Mouse (Mus musculus): ENCODE results near the gene Dhps. TPM values are rescaled to one million over a fixed set of nuclear protein-coding genes. Genes with fewer than 3 reads are reported as not detected.
"Not testable (repeated sequence)": the region's sequence is repeated elsewhere in the genome, so short reads cannot be mapped to it uniquely, and the experiment has no call there.

Dhps gene
- polyA plus RNA-seq, 1 experiment from 2014 or later: 69.4 TPM

DNA sequence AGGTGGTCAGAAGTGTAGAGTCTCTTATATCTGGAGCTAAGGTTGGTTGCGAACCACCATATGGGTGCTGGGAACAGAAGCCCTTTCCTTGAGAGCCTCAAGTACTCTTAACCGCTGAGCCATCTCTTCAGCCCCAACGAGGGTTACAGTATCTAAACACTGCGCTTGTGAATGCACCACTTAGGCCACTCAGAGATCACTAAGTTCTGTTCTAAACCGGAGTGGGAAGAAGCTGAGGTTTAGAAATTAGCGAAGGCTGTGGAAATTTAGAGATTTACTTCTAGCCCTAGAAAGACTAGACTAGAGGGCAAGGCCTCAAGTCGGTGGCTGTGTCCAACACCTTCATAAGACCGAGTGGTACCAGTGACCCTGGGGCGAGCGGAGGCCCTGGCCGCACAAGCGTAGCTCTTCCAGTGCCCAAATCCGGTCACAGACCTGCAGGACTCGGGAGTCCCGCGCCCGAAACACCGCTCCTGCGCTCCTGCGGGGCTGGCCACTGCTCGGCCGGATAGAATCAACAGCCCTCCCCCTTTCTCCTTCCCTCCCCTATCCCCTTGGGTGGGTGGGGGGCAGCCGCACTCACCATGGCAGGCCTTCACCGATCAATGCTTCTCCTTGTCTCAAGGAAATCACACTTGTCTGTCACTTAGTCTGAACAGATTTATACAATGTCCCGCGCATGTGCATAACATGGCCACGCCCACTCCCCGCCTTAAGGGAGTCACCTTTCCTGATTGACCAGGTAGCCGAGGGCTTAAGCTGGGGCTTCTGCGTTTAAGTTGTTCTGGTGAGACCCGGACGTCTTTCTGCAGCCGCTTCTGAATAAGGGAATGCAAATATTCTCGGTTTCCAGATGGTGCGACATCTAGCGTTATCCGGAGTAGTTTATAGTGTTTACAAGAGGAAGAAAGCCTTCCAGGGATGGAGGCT lies 47.8 kb downstream of the Dhps start:
- H3K4me2 ChIP-seq (ENCODE audit: low read depth, severe bottlenecking): peak overlapping the region; percentile 79
- ATAC-seq (ENCODE audit: insufficient number of reproducible peaks, low FRiP score, low TSS enrichment, low read depth) (peak; percentile 84), DNase-seq (ENCODE audit: low spot score) (peak; percentile 87)
- WGBS: 8% methylated on average over 37 of the region's 37 CpGs
- H3K27ac ChIP-seq (replicated peaks; ENCODE audit: low read depth, low read length): no peak overlapping the region
- H3K4me1 ChIP-seq (ENCODE audit: control insufficient read depth, insufficient read depth, low read length): no peaks in the 10 kb centered on the region
- H3K27me3 ChIP-seq (ENCODE audit: control insufficient read depth, insufficient read depth, low read length): no peaks in the 10 kb centered on the region
- H3K36me3 ChIP-seq (ENCODE audit: control insufficient read depth, insufficient read depth, low read length): no peaks in the 10 kb centered on the region
- H3K4me3 ChIP-seq (ENCODE audit: low read depth, low read length): peak overlapping the region; percentile 68
- H3K9ac ChIP-seq (ENCODE audit: low read length): peak overlapping the region; percentile 76
- no peaks in the 10 kb centered on the region for H3K9me3 ChIP-seq (ENCODE audit: control insufficient read depth, low read length)

DNA sequence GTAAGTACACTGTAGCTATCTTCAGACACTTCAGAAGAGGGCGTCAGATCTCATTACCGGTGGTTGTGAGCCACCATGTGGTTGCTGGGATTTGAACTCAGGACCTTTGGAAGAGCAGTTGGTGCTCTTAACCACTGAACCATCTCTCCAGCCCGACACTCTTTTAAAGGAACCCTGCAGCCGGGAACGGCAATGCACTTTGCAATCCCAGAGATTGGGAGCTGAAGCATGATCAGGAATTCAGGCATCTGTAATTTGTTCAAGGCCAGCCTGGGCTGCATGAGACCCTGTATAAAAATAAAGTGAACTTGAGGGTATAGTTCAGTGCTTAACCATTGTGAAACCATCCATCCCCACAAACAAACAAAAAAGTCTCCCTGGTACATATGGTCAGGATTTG lies 48.7 kb downstream of the Dhps start:
- not testable (repeated sequence) for H3K36me3 ChIP-seq (ENCODE audit: control insufficient read depth, insufficient read depth, low read length); H3K27ac ChIP-seq (replicated peaks; ENCODE audit: low read depth, low read length); DNase-seq (ENCODE audit: low spot score); H3K27me3 ChIP-seq (ENCODE audit: control insufficient read depth, insufficient read depth, low read length); H3K4me2 ChIP-seq (ENCODE audit: low read depth, severe bottlenecking); H3K4me1 ChIP-seq (ENCODE audit: control insufficient read depth, insufficient read depth, low read length); H3K9me3 ChIP-seq (ENCODE audit: control insufficient read depth, low read length); H3K4me3 ChIP-seq (ENCODE audit: low read depth, low read length); H3K9ac ChIP-seq (ENCODE audit: low read length)
- 84% methylated on average over 5 of the region's 5 CpGs for WGBS
- ATAC-seq (ENCODE audit: insufficient number of reproducible peaks, low FRiP score, low TSS enrichment, low read depth): 0 out of 2 replicates have a peak, but pooled peaks have one; percentile 3

DNA sequence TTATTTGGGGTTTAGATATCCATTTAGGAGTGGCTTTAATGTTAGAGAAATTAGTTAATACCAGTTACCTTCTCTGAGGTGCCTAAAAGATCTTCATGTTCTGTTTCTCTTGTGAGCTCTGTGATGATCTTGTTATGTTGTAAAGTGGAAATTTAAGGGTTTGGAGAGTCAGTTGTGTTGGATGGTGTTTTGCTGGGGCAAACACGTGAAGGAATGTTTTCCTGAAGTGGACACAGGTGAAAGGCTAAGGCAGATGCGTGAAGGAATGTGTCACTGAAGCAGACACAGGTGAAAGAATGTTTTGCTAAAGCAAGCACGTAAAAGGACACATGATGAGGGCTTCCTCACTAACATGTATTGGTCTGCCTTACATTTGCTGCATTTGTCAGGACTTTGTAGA lies 51.4 kb downstream of the Dhps start, which contains the start of gene Zfp791:
Gene Zfp791, minus strand, starts transcription at position 101 of the 400 bp plus-strand sequence.
- H3K4me1 ChIP-seq (ENCODE audit: control insufficient read depth, insufficient read depth, low read length): no peaks in the 10 kb centered on the region
- no peaks in the 10 kb centered on the region for H3K27me3 ChIP-seq (ENCODE audit: control insufficient read depth, insufficient read depth, low read length)
- DNase-seq (ENCODE audit: low spot score): no peak
- H3K4me2 ChIP-seq (ENCODE audit: low read depth, severe bottlenecking): no peak within 1 kb of the TSS
- H3K4me3 ChIP-seq (ENCODE audit: low read depth, low read length): no peak within 1 kb of the TSS
- no peaks in the 10 kb centered on the region for H3K9me3 ChIP-seq (ENCODE audit: control insufficient read depth, low read length)
- 84% methylated on average over 3 of the region's 3 CpGs for WGBS
- no peaks in the 10 kb centered on the region for H3K36me3 ChIP-seq (ENCODE audit: control insufficient read depth, insufficient read depth, low read length)
- H3K9ac ChIP-seq (ENCODE audit: low read length): no peak within 1 kb of the TSS
- no peak for ATAC-seq (ENCODE audit: insufficient number of reproducible peaks, low FRiP score, low TSS enrichment, low read depth)
- H3K27ac ChIP-seq (replicated peaks; ENCODE audit: low read depth, low read length): no peak within 1 kb of the TSS

DNA sequence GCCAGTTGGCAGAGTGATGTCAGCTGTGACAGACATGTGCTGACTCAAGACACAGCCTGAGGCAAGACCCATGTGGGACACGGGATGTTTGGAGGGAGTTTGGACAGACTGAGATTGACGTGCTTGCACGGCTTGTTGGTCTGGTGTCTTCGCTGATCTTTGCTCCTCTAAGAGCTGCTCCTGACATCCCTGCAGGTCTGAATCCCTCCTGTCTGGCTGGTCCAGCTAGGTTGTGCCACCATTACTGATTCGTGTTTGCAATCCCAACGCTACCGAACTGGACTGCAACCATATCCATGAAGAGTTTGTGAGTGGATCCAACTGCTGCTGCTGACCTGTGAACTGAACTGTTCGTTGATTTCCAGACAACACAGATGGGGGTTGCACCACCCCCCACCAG lies 52.1 kb downstream of the Dhps start:
- Histone ChIP-seq H3K27ac (replicated peaks; ENCODE audit: low read depth, low read length) (no peak overlapping the region), H3K36me3 (ENCODE audit: control insufficient read depth, insufficient read depth, low read length) (no peaks in the 10 kb centered on the region), H3K9ac (ENCODE audit: low read length) (no peak overlapping the region), H3K4me3 (ENCODE audit: low read depth, low read length) (no peak overlapping the region), H3K9me3 (ENCODE audit: control insufficient read depth, low read length) (no peaks in the 10 kb centered on the region), H3K27me3 (ENCODE audit: control insufficient read depth, insufficient read depth, low read length) (no peaks in the 10 kb centered on the region), H3K4me1 (ENCODE audit: control insufficient read depth, insufficient read depth, low read length) (no peaks in the 10 kb centered on the region), H3K4me2 (ENCODE audit: low read depth, severe bottlenecking) (no peak overlapping the region)
- ATAC-seq (ENCODE audit: insufficient number of reproducible peaks, low FRiP score, low TSS enrichment, low read depth) (no peak), DNase-seq (ENCODE audit: low spot score) (no peak)
- WGBS: 94% methylated on average over 8 of the region's 8 CpGs

Small RNA genes lying within 50 kb of the gene (microRNA-seq; reads per million reads assigned to microRNA genes)
- 4.9 reads per million, percentile 10 among the genes with 10 or more reads in this experiment for gene Gm23388
- 1.2 reads per million for gene Mir7070

Other genes starting within 250 kb of the Dhps start
- gene Dand5, start 248.9 kb upstream of the Dhps start, polyA plus RNA-seq (2014; fragmentation: Nextera tagmentation; extraction: Ambion mirVana): 3.6 and 3.9 TPM in 2 replicates
- 45.0 and 46.7 TPM in 2 replicates for gene Gadd45gip1, start 240.2 kb upstream of the Dhps start, polyA plus RNA-seq (2014; fragmentation: Nextera tagmentation; extraction: Ambion mirVana)
- 93.1 and 93.4 TPM in 2 replicates for gene Rad23a, start 231.1 kb upstream of the Dhps start, polyA plus RNA-seq (2014; fragmentation: Nextera tagmentation; extraction: Ambion mirVana)
- gene Calr, start 224.8 kb upstream of the Dhps start, polyA plus RNA-seq (2014; fragmentation: Nextera tagmentation; extraction: Ambion mirVana): 854 and 918 TPM in 2 replicates
- gene Farsa, start 214.8 kb upstream of the Dhps start, polyA plus RNA-seq (2014; fragmentation: Nextera tagmentation; extraction: Ambion mirVana): 99.9 and 105 TPM in 2 replicates
- gene Syce2, start 199.6 kb upstream of the Dhps start, polyA plus RNA-seq (2014; fragmentation: Nextera tagmentation; extraction: Ambion mirVana): 86.5 and 89.0 TPM in 2 replicates
- gene Gcdh, start 177.8 kb upstream of the Dhps start, polyA plus RNA-seq (2014; fragmentation: Nextera tagmentation; extraction: Ambion mirVana): 42.1 and 43.3 TPM in 2 replicates
- 9.1 and 11.0 TPM in 2 replicates for gene Klf1, start 169.8 kb upstream of the Dhps start, polyA plus RNA-seq (2014; fragmentation: Nextera tagmentation; extraction: Ambion mirVana)
- 8.2 and 8.6 TPM in 2 replicates for gene Dnase2a, start 163.2 kb upstream of the Dhps start, polyA plus RNA-seq (2014; fragmentation: Nextera tagmentation; extraction: Ambion mirVana)
- gene Mast1, start 134.4 kb upstream of the Dhps start, polyA plus RNA-seq (2014; fragmentation: Nextera tagmentation; extraction: Ambion mirVana): 0.17 and 0.71 TPM in 2 replicates
- 0.16 TPM in 1 of 2 replicates, not detected in the other for gene Rtbdn, start 124.8 kb upstream of the Dhps start, polyA plus RNA-seq (2014; fragmentation: Nextera tagmentation; extraction: Ambion mirVana)
- not detected in 2 replicates for gene Gm49661, start 102.3 kb upstream of the Dhps start, polyA plus RNA-seq (2014; fragmentation: Nextera tagmentation; extraction: Ambion mirVana)
- 1,235 and 1,326 TPM in 2 replicates for gene Prdx2, start 102.2 kb upstream of the Dhps start, polyA plus RNA-seq (2014; fragmentation: Nextera tagmentation; extraction: Ambion mirVana)
- 127 and 133 TPM in 2 replicates for gene Rnaseh2a, start 102.0 kb upstream of the Dhps start, polyA plus RNA-seq (2014; fragmentation: Nextera tagmentation; extraction: Ambion mirVana)
- gene Junb, start 93.0 kb upstream of the Dhps start, polyA plus RNA-seq (2014; fragmentation: Nextera tagmentation; extraction: Ambion mirVana): 7.2 and 7.7 TPM in 2 replicates
- 14.5 and 15.2 TPM in 2 replicates for gene Hook2, start 81.2 kb upstream of the Dhps start, polyA plus RNA-seq (2014; fragmentation: Nextera tagmentation; extraction: Ambion mirVana)
- gene Best2, start 57.2 kb upstream of the Dhps start, polyA plus RNA-seq (2014; fragmentation: Nextera tagmentation; extraction: Ambion mirVana): not detected in 2 replicates
- 119 and 131 TPM in 2 replicates for gene Asna1, start 46.5 kb upstream of the Dhps start, polyA plus RNA-seq (2014; fragmentation: Nextera tagmentation; extraction: Ambion mirVana)
- 194 and 197 TPM in 2 replicates for gene Trir, start 44.9 kb upstream of the Dhps start, polyA plus RNA-seq (2014; fragmentation: Nextera tagmentation; extraction: Ambion mirVana)
- 12.7 and 16.3 TPM in 2 replicates for gene Tnpo2, start 34.8 kb upstream of the Dhps start, polyA plus RNA-seq (2014; fragmentation: Nextera tagmentation; extraction: Ambion mirVana)
- 21.0 and 21.2 TPM in 2 replicates for gene Fbxw9, start 11.7 kb upstream of the Dhps start, polyA plus RNA-seq (2014; fragmentation: Nextera tagmentation; extraction: Ambion mirVana)
- 0.75 TPM in 1 of 2 replicates, not detected in the other for gene Gm5741, start 3.8 kb upstream of the Dhps start, polyA plus RNA-seq (2014; fragmentation: Nextera tagmentation; extraction: Ambion mirVana)
- 112 and 115 TPM in 2 replicates for gene Wdr83os, start 9.0 kb downstream of the Dhps start, polyA plus RNA-seq (2014; fragmentation: Nextera tagmentation; extraction: Ambion mirVana)
- 54.9 and 57.7 TPM in 2 replicates for gene Wdr83, start 9.5 kb downstream of the Dhps start, polyA plus RNA-seq (2014; fragmentation: Nextera tagmentation; extraction: Ambion mirVana)
- gene Man2b1, start 11.5 kb downstream of the Dhps start, polyA plus RNA-seq (2014; fragmentation: Nextera tagmentation; extraction: Ambion mirVana): 22.1 and 23.4 TPM in 2 replicates
- 2.1 and 2.3 TPM in 2 replicates for gene Zfp791, start 51.3 kb downstream of the Dhps start, polyA plus RNA-seq (2014; fragmentation: Nextera tagmentation; extraction: Ambion mirVana)
- gene Cks1brt, start 80.2 kb downstream of the Dhps start, polyA plus RNA-seq (2014; fragmentation: Nextera tagmentation; extraction: Ambion mirVana): not detected in 2 replicates
- gene Olfr371, start 154.2 kb downstream of the Dhps start, polyA plus RNA-seq (2014; fragmentation: Nextera tagmentation; extraction: Ambion mirVana): not detected in 2 replicates
- gene Orc6, start 227.9 kb downstream of the Dhps start, polyA plus RNA-seq (2014; fragmentation: Nextera tagmentation; extraction: Ambion mirVana): 158 and 159 TPM in 2 replicates
- gene Vps35, start 228.0 kb downstream of the Dhps start, polyA plus RNA-seq (2014; fragmentation: Nextera tagmentation; extraction: Ambion mirVana): 137 and 150 TPM in 2 replicates